Mouse (Mus musculus): ENCODE measurements around the gene Dnah17.

DNA sequence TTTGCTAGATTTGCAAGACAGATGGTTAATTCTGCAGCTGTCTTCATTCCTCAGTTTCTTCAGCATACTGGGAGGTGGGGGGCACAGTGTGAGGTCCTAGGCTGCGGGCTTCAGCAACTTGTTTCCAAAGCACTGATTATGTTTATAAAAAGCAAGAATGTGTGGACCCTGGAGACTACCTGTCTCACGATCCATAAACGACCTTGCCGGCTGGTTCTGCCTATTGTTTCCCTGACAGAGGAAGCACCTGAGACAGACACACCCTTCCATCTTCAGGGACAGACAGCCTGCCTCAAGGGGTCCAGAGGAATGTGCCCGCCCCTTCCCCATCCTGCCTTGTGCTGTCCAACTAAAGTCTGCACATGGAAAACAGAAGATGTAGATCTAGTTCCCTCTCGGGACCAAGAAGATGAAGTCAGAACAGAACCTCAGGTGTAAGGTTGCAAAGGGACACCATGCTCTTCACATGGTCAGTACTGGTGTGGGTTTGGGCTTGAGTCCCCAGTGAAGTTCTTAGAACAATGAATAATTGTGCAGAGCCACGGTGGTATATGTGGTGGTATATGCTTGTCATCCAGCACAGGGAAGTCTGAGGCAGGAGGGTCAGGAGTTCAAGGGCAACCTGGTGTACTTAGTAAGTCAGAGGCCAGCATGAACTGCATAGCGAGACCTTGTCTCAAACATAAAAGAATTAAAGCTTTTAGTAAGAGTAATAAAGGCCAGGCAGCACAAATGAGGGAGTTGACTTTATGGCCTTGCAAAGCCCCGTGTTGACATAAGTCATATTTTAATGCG is 10.5 kb upstream of the Dnah17 start:
- TF ChIP-seq CTCF (IDR thresholded peaks at IDR 0.05; ENCODE audit: low read depth) (no peak), EP300 (IDR thresholded peaks at IDR 0.05; ENCODE audit: low read depth) (no peak)

Measured in liver, postnatal 0 days (tissue).